Mouse (Mus musculus) kidney, adult 18-20 months (tissue): Measurements from ENCODE around the gene Rnf181.

Experiments used
- DNase-seq: peaks from one replicate; pipeline ENCODE4 v3.0.0; 2021

Rnf181 gene

DNA sequence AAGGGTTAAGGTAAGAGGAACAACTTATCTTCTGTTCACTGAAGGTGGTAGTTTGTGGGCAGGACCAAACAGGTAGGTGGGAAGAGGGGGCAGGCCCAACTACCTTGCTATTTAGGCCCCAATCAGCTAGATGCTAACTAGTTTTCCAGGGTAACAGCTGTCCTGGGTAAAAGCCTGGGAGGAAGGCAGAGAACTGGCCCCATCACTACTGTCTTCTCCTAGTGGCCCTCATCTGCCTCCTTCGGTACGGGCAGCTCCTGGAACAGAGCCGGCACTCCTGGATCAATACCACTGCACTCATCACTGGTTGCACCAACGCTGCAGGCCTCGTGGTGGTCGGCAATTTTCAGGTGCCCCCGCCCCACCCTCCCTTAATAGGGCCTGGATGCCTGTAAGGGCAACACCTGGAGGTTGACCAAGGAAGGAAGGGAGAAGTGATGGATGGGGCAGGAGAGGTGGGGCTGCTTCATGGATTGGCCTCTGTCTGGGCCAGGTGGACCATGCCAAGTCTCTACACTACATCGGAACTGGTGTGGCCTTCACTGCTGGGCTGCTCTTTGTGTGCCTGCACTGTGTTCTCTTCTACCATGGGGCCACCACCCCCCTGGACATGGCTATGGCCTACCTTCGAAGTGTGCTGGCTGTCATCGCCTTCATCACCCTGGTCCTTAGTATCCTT is 8.5 kb downstream of the Rnf181 start:
- DNase-seq: no peak

DNA sequence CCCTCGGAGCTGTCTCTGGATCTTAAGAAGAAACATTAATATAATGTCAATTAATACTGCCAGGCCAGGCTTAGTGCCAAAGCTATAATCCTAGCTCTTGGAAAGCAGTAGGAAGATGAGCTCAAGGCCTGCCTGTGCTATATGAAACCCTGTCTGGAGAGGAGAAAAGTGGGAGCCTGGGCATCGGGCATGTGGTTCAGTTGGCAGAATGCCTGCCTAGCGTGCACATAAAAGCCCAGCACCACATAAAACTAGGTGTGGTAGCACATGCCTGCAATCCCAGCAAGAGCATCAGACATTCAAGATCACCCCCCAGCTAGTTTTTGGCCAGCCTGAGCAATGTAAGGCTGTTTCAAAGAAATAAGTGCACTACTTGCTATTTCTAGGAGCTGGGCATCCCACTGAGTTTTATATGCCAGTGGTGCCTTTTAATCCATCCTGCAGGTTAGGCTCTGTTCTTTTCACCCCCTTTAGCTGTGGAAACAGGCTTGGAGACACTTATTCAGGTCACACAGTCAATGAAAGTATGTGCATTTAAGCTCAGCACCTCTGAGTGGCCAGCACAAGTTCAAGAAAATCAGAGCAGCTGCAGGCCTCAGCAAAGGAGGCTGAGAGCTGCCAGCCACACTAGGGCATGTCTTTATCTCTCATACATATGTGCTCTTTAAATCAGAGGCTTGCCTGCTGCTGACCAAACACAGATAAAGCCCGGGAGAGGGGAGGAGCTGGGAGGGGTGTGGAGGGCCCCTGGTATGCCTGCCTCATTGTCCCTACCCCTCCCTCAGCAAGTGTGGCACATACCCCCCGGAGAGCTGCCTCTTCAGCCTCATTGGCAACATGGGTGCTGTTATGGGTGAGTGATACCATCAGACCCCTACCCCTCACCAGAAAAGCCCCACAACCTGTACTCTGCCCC is 9.3 kb downstream of the Rnf181 start:
- DNase-seq: no peak

DNA sequence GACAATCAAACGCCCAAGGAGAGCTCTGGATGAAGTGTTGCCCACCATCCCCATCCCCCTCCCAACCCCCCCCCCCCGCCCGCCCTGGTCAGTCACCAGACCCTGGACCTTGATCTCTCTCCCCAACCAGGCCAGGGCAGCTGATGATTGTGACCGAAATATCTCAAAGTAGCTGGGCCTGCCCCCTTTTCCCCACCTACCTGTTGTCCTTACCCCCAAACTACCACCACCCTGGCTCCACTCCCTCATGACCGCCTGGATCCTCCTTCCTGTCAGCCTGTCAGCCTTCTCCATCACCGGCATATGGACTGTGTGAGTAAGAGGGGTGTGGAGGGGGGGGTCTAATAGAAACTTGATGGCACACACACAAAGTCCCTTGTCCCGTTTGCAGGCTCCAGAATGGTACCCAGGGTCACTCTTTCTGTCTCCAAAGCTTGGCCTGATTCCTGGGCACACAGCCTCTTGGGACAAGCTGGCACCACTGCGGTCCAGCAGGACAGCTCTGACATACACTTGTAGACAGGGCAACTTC is 10.7 kb downstream of the Rnf181 start:
- no peak for DNase-seq

DNA sequence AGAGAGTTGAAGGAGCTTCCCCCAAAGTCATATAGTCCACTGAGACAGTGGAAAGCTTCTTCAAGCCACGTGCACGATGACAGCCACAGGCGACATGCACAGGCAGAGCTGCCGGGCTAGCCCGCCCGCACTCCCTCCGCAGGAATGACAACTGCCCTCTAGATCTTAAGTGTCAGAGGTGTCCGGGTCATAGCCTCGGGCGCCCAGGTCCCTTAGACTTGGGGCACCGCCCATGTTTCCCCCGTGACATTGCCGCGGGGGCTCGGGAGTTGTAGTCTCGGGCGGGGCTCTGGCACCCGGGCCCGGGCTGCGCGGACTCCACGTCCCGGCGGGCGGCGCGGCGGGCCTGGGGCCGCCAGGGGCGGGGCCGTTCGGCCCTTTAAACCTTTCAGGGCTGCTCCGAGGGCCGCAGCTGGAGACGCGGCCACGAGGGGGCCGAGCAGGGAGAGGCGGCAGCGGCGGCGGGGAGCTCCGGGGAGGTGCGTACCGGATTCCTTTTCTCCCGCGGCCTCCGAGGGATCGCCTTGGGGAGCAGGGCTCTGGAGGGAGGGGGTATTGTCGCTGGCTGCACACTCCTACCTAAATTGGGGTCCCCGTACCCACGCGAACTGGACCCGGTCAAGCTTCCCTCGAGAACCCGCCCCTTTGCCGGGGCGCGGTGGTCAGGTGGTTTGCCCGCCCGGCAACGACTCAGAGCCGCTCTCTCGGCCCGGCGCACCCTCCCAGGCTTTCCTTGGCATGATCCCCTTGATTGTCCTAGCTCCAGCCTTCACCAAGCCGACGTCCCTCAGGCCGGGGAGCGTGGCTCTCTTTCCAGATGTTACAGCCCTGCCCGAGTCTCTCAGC is 11.5 kb downstream of the Rnf181 start, which contains the start of gene Tmem150a:
Tmem150a (plus strand) TSS at position 382 of the 846 bp plus-strand sequence.
- DNase-seq: peak; percentile 90

DNA sequence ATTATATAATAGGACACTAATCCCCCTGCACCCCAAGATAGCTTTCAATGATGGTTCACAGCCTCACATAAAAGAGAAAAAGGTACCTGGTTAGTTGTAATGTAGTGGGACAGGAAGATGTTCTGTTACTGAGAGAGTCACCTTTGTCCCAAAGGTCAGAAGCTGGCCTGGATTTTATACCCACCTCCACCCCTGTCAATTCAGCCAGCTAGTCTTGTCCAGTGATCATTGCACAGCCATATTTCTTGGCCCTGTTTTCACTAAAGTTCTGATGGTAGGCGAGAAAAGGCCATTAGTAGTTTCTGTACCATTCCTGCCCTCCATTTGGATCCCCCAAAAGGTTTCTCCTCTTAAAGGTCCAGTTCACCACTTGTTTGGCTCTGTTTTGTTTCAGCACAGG is 12.7 kb downstream of the Rnf181 start:
- no peak for DNase-seq

DNA sequence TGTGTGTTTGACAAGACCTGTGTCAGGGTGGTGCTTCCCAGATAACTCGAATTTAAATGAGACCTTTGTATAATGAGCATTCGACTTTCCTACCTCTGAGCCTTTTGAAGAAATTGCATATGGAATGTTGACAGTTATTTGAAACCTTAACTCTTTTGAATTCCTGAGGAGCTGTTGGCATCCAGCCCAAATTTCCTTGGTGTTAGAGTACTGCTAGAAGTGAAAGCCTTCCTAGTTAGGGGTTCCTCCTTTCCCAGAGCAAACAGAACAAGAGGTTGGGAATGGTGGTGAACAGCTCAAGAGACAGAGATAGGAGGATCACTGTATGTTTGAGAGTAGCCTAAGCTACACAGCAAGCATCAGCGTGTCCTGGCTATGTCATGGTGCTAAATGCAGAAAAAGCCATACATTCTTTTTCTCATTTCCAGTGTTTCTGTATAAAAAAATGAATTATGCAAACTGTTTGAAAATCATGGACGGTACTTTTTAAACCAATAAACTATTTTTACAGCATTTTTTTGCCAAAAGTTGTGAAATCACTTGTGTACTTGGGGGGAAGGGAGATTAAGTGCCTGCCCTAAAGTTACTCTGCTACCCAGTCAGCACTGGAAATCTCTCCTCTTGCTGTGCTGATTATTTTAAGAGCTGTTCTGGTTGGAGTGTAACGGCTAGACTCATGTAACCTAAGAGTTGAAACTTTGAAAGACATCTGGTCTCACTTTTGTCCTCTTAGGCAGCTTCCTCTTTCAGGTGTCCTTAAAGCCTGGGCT is 13.9 kb downstream of the Rnf181 start:
- DNase-seq: no peak

DNA sequence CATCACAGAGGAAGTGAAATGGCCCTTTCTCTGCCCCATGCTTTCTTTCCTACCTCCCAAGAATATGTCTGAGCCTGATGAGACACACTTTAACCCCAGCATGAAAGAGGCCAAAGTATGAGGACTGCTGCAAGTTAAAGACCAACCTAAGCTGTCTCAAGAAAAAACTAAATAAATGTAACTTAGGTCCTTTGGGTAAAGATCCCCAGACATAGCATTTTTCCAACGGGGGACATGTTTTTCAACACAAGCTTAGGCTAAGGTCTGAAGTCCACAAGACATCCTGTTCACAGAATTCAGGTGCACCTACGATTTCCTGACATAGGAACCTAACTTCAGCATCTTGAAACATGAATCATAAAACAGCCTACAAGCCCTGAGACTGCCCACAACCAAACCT is 16.5 kb downstream of the Rnf181 start:
- no peak for DNase-seq

DNA sequence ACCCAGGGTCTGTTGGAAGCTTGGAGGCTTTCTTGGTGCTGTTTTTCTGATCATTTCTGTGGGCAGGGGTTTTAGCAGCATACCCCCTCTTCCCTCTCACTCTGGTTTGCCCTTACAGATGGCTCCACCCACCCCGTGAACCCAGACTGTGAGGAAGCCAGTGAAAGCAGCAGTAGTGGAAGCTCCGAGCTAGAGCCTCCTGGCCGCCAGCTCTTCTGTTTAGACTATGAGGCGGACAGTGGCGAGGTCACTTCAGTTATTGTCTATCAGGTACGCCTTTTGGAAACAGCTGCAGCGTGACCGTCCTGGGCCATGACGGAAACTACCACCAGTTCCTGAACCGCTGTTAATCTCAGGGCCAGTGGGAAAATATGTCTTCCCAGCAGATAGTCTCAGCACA is 18.3 kb downstream of the Rnf181 start:
- DNase-seq: no peak

DNA sequence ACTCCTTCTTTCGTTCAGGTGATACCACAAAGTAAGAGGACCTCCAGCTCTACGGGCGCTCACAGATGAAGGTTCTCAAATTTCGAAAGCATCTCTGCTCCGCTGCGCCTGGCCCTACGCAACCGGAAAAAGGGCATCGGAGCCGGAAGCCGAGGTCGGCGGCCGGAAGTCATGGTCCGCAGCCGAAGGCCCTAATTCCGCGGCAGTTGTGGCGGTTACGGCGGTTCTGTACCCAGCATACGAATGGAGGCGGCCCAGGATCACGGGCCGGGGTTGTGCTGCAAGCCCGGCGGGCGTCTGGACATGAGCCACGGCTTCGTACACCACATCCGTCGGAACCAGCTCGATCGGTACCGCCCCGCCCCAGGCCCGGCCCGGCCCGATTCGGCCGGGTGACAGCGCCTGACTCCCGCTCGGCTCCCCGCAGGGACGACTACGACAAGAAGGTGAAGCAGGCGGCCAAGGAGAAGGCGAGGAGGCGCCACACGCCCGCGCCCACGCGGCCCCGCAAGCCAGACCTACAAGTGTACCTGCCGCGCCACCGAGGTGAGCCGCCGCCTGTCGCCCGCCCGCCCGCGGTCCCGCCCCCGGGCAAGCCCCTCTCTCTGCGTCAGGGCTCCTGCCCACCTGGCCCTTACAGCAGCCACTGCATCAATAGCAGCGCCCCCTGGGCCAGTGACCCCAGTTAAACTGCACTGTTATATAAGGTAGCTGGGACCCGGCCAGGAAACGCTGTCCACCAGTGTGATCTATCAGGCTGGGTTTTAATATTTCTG is 19.4 kb downstream of the Rnf181 start, which contains the start of gene 0610030E20Rik:
0610030E20Rik (plus strand) TSS at position 152 of the 776 bp plus-strand sequence.
- DNase-seq: peak; percentile 86

DNA sequence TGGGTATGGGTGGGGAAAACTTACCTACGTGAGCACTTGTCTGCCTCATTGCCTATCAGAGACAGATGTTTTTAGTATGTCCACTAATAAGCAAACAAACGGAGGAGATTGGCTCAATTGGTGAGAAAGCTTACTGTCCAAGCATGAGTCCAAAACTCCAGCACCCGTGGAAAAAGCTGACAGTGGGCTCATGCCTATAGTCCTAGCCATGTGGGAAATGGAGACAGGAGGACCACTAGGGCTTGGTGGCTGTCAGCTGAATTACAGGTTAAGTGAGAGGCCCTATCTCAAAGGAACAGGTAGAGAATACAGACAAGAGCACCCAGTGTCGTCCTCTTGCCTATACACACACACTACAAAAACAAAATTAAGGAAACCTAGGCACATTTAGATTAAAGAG is 20.5 kb downstream of the Rnf181 start:
- no peak for DNase-seq

DNA sequence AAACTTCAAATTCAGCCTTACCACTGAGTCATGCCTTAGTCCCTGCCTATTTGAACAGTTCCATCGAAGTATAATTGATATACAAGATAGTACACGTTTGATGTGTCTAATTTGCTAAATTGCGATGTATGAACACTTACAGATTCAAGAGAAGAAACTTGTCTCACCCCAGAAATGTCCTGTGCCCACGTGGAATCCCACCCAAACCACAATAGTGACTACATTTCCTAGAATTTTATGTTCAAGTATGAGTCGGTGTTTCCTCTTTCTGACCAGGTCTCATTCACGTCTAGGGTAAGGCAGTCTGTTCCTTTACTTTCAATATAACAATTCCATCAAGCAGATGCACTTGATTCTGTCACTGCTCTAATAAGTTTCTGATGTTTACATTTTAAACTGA is 21.1 kb downstream of the Rnf181 start:
- DNase-seq: no peak

DNA sequence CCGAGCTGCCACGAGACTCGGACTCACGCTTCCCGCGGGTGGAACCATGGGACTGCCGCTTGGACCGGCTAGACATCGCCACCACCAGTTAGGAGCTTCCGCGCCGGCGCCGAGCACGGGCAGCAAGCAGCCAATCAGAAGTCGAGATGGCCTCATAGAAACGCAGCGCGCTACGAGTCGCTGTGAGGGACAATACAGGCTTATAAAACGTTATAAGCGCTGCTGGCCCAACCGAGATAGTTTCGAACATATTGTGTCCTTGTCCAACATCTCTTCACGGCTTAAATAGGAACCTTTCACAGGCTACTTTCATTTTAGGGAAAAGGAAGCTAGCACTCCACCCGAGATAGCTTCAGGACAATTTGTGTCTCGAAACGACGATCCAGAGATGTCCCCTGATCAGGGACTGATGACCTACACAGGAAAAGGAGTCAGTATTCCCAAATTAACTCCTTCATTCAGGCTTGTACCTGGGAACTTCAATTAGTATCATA is 21.6 kb downstream of the Rnf181 start, which contains the start of gene Usp39:
Usp39 (minus strand) TSS at position 111 of the 494 bp plus-strand sequence.
- DNase-seq: peak; percentile 95

DNA sequence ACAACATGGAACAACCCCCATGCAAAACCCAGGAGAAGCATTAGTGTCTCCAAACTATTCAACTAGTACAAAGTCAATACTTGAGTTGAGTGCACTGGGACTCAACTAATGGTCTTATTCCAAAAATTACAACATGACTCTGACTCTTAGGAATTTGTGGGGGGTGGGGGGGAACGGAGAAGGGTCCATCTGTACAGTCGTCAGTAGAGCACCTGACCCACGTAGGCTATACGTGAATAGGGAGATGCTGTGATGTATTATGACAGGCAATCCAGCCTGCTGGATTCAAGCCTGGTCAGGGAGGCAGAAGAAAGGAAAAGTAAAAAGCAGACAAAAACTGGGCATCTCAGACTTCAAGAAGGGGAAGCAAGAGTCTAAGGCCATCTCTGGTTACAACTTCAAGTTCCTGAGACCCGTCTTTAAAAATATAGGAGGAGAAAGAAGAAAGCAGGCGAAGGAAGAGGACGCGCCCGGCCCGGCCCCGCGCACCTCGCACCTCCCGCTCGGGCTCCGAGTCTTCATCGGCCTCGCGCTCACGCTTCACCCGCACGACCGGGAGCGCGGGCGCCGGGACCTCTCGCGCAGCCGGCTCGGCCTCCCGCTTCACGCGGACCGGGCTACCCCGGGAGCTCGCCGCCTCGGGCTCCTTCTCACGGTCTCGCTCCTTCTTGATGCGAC is 22.2 kb downstream of the Rnf181 start:
- DNase-seq: no peak

DNA sequence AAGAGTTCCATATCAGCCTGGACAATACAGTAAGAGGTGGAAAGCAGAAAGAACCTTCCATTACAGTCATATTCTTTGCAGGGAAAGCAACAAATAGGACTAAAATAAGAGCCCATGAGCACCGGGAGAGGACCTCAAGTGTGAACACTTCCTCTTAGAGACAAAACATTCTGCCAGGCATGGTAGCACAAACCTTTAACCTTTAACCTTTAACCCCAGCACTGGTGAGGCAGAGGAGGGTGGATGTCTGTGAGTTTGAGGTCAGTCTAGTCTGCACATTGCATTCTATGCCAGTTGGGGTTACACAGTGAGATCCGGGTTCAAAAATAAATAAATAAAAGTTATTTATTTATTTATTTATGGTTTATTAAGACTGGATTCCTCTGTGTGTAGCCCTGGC is 26.3 kb downstream of the Rnf181 start:
- DNase-seq: no peak

DNA sequence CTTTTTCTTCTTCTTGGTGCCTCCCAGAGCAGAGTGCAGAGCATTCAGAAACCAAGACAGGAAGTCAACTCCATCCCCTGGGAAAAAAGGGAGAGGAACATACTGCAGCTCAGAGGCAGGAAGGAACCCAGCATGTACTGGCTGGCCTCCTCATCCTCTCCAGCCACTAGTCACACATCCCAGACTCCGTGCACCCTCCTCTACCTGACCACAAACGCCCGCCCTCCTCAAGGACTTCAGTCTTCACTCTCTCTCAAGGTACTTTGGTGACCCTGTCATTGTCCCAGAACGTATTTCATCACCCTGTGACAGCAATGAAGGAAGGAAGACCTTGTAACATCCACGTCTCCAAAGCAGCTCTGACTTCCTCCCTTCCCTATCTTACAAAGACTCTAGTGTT is 33.6 kb downstream of the Rnf181 start:
- DNase-seq: no peak

DNA sequence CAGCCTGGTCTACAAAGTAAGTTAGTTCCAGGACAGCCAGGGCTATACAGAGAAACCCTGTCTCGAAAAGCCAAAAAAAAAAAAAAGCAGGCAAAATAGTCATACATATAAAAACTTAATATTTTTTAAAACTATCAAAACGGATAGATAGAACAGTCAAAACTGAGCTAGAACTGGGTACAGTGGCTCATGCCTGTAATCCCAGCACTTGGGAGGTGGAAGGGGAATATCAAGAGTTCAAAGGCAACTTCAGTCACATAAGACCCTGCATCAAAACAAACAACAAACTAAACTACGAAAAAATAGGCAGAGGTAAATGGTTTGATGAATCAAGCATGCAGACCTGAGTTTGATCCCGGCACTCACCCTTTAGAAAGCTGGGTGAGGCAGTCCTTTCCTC is 36.6 kb downstream of the Rnf181 start:
- DNase-seq: no peak

DNA sequence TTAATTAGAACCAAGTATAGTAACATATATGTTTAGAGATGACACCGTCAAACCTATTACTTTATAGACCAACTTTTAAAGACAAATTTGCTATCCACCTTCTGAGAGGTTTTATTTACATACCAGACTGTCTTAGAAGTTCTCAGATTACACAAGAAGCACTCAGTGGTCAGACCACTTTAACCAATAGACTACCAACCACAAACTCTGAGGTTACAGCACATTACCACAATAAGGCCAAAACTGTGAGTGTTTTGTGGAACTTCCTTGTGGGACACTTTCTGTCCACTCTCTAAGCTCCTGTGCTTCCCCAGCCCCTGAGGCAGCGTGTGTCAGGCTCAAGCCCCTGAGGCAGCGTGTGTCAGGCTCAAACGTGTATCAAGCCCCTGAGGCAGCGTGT is 37.7 kb downstream of the Rnf181 start:
- no peak for DNase-seq

DNA sequence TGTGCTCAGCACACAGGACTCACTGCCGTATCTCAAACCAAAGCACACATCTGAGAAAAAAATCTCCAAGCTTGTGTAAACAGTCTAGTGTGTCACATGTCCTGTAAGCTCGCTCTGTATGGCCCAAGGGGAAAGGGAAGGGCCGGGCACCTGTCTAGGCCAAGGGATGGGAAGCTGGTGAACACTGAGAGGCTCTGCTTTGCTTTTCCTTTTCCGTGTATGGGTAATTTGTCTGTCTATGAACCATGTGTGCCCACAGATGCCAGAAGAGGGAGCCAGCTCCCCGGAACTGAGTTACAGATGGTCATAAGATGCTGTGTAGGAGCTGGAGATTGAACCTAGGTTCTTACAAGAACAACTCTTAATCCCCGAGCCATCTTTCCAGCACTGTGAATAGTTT is 40.5 kb downstream of the Rnf181 start:
- DNase-seq: peak; percentile 73

DNA sequence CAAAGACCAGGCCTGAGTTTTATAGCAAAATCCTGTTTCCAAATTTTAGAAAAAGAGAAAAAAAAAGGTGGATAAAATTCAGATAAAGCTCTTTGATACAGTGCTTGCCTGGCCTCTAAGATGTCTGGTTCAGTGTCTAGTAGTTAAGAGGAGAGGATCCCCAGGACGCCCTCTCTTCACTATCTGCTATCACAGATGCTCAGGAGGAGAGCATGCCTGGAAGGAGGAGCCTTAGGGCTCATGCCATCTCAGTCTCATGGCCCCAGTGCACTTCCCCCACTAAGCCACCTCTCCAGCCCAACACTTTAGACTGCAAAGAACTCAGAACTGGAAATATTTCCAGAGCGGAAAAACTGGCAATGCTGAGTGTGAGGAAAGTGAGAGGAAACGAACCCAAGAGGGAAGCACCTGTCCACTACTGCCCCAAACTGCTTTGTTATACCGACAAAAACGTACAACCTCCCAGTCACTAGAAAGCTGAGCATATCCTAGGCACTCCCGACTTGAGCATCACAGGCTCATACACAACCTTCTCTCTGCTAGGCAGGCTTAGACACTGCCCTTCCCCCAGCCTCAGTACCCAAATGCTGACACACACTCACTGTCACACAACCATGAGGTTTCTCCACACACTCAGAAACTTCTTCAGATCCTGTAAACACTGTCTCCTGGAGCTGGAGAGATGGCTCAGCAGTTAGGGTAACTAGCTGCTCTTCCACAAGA is 42.8 kb downstream of the Rnf181 start:
- no peak for DNase-seq

DNA sequence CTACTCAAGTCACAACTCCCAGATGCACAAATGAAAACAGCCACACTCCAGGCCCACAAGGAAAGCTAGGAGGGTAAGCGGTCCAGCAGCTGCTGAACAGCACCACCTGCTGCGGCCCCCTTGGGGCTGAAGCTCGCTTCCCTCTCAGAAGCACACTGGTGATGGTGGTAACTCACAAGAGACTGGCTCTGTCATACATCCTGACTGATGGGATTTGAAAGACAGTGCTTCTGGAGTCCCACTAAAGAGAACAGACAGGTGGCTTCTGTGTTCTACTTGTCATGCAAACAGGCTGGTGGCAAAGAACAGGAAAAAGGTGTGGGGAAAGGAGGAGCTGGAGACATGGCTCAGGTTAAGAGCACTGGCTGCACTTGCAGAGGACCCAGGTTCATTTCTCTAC is 43.8 kb downstream of the Rnf181 start:
- no peak for DNase-seq
